Mouse (Mus musculus) kidney, postnatal 10 days (tissue): ENCODE data around the gene Tex45.

Experiments
- DNase-seq: peaks from one replicate; pipeline ENCODE4 v3.0.0; 2021; ENCODE audit warnings: mixed read lengths

The Tex45 gene

DNA sequence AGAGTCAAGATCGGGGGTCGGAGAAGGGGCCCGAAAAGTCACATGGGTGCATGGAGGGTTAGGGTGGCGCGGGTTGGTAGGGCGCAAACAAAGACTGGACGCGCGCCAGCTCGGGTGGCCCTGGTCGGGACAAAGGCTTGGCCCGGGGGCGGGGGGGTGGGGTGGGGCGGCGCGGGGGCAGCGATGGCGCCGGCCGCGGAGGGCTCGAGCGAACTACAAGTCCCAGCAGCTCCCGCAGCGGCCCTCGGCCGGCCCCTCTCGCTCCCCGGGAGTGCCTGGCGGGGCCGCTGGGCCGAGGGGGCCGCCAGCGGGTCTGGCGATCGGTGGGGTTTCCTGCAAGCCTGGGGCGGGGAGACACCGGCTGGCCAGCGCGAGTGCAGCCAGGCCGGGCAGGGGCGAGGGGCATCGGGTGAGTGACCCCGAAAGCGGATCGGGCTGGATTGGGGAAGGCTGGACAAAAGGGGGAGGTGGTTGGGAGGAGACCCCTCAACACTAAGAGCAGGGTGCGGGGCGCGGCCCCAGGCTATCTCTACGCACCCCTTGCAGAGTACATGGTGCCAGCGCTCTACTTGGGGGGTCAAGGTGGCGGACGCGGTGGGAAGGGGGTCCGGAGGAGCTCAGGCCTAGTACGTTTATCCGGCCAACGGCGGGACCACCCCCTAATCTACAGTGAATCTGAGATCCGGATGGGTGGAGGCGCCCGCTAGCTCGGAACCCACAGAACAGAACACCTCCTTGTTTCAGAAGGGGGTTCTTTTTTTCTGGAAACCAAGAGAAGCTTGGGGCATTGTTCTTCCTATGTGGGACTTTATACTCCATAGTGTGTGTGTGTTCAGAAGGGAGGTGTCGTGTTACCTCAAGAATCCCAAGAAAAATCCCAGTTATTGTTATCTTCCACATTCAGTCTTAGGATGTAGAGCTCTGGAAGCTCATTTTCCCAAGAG is 22.5 kb downstream of the Tex45 start, which contains the start of gene Zfp358:
TSS of gene Zfp358 (plus strand) at position 238 of the 944 bp plus-strand sequence.
- DNase-seq = peak; percentile 89

DNA sequence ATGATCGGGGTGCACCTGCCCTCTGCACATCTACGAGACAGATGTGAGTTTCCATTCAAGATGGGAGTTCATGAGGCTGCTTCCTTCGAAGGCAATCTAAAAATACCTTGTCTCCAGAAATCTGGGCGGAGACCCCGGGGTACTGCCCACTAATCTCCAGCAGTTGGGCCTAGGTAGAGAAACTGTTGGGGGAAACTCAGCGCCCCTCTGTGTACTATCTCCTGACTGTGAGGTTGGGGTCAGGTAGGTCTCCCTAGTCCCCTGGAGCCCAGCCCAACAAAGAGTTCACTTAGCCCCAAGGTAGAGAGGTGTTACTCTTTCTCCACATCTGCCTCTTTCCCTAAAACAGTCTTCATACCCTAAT is 23.2 kb downstream of the Tex45 start:
- DNase-seq = no peak

DNA sequence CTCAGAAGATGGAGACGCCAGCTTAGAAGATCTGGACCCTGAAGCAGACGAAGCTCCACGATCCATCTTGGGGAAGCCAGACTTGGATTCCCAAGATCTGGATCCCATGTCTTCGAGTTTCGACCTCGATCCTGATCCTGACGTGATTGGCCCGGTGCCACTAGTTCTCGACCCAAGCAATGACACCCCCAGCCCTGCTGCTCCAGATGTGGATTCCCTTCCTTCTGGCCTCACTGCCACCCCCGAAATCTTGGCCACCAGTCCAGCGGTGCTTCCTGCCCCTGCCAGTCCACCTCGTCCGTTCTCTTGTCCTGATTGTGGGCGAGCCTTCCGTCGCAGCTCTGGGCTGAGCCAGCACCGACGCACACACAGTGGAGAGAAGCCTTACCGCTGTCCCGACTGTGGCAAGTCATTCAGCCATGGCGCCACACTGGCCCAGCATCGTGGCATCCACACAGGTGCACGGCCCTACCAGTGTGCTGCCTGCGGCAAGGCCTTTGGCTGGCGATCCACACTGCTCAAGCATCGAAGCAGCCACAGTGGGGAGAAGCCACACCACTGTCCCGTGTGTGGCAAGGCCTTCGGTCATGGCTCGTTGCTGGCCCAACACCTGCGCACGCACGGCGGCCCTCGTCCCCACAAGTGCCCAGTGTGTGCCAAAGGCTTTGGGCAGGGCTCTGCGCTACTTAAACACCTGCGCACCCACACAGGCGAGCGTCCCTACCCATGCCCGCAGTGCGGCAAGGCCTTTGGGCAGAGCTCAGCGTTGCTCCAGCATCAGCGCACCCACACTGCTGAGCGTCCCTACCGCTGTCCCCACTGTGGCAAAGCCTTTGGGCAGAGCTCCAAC is 25.1 kb downstream of the Tex45 start:
- peak; percentile 21 for DNase-seq

DNA sequence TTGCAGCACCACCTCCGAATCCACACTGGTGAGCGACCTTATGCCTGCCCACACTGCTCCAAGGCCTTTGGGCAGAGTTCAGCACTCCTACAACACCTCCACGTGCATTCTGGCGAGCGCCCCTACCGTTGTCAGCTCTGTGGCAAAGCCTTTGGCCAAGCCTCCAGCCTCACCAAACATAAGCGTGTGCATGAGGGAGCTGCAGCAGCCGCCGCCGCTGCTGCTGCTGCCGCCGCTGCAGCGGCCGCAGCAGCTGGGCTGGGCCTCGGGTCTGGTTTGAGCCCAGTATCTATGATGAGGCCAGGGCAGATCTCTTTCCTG is 25.7 kb downstream of the Tex45 start:
- no peak for DNase-seq

DNA sequence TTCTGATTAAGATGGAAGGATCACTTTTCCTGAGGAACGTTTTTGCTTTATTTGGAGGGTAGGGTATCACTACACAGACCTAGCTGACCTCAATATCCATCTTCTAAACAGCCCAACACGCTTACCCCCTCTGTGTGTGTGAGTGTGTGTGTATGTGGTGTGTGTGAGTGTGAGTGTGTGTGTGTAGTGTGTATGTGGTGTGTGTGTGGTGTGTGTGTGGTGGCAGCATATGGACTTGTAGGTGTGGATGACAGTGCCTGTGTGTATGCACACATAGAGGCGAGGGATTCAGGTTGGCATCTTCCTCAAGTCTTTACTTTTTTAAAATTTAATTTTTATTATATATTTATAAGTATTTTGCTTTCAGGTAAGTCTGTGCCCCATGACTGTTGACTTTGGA is 27.9 kb downstream of the Tex45 start:
- DNase-seq = no peak

DNA sequence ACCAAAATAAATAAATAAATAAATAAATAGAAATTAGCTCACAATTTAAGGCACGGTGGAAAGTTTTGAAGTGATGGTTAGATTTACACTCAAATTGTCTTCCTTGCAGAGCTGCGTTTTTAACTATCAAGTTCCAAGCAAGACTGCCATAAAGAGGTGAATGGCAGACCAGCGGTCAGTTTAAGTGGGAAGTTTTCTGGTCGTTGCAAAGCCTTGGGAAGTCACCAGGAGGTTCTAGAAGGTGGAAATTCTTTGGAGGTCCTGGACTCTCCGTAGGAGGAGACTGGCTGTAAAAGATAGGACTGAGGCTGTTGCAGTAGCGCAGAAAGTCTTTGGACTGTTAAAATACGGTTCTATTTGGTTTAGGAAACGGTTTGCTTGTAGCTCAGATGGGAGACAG is 29.1 kb downstream of the Tex45 start:
- no peak for DNase-seq

DNA sequence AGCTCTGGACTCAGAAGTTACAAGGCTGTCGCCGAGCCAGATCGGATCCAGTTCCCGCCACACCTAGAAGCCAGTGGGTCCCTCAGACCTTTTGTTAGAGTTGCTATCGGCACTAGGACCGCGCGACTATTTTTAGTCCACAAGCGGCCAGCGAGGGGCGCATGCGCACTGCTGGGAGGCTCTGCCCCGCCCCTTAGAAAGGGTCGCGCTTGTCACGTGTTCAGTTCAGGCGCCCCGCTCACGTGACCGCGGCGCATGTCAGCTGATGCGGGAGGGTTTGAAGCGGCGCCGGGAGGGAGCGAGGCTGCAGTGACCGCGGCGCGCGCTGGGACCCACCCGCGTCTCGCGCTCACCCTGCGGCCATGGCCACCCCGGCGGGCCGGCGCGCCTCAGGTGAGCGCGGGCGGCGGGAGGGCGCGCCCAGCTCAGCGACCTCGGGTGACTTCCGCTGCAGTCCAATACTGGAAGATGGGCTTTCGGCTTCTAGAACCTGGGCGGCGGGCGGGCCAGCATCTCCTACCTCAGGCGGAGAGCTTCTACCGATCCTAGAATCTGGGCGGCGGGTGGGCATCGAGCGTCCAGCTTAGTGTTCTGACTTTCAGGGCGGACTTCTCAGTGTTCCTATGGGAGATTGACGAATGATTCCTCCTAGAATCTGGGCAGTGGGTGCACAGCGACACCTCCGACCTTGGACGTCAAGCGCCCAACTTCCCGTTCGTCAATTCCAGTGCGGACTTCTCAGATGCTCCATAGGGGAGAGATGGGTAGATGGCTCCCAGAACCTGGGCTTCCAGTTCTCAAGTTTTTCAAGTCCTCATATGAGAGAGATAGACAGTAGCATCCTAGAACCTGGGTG is 29.8 kb downstream of the Tex45 start, which contains the start of gene Mcoln1:
TSS of gene Mcoln1 (plus strand) at position 223 of the 856 bp plus-strand sequence.
- peak; percentile 99 for DNase-seq

DNA sequence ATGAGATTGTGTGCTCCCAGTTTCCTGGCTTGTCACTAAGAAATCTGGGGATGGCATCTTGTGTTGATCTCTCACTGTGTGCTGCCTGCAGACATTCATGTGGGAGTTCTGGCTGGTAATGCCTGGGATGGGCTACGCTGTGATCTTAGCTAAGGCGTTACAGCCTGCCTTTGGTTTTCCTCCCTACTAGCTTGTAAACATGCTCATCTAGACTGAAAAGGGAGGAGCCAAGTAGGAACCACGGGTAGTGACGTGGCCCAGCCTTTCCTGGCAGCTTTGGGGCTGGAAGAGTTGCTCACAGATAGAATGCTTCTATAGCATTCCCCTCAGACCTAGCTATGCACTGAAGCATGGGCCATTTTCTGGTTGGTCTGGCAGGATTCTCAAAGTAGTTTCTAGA is 31.6 kb downstream of the Tex45 start:
- no peak for DNase-seq

DNA sequence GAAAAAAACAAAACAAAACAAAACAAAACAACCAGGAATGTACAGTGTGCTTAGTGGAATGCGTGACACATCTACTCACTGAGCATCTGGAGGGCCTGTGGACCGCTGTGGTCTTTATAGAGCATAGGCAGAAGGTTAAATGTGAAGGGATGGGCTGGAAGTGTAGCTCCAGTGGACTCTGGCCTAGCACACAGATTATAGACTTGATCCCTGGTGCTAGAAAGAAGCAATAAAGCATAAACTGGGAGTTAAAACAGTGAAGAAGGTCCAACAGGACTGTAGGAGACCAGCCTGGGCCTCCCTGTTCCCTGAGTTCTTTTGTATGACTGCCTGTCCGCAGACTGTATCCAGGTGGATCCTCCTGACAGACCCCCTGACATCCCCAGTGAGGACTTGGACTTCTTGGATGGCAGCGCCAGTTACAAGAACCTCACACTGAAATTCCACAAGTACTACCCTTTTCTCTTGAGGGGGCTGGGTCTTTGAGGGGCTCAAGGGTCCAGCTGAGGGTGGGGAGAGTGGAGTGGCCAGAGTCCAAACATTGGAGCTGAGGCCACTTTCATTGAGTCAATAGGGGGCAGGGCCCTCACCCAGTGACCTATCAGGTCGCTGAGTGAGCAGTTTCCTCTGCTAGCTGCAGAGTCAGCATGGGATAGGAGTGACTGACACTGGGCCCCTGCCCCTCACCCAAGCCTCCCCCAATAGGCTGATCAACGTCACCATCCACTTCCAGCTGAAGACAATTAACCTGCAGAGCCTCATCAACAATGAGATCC is 37.5 kb downstream of the Tex45 start:
- no peak for DNase-seq

DNA sequence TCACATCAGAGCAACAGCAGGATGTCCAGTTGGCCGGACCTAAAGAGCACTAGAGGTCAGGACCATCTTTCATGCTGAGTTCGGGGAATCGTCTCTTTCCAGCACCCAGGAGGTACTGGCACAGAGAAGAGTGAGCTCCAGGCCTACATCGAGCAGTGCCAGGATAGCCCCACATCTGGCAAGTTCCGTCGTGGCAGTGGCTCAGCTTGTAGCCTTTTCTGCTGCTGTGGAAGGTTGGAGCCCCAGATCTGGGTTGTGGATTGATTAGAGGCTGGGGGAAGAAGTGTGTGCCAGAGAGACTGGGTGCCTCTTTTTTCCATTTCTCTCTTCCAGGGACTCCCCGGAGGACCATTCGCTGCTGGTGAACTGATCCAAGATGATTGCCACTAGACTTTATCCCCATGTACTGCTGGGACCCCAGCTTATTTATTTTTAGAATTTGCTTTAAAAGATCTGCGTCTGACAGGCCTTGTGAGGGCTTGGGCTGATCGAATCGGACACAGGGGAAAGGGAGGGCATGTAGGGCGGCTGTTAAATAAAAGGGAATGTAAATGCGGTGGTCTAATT is 44.1 kb downstream of the Tex45 start:
- peak; percentile 24 for DNase-seq

DNA sequence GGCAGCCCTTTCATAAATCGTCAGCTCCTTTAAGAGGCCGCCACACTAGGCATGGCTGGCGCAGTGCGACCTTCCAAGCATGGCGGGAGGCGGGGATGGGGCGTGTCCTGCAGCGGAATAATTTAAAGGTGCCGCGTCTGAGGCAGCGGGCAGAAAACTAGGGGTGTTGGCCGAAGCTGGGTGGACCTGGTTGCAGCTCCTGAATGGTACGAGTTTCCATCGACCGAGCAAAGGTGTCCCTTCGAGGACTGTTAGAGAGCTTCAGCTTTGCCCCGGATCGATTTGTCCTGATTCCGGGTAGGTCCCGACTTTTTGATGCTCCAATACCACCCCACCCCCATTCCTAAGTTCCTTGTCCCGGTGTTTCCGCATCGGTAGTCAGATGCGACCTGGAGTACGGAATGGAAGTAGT is 44.6 kb downstream of the Tex45 start, which contains the start of gene Pnpla6:
TSS of gene Pnpla6 (plus strand) at position 125 of the 412 bp plus-strand sequence.
- peak; percentile 94 for DNase-seq

DNA sequence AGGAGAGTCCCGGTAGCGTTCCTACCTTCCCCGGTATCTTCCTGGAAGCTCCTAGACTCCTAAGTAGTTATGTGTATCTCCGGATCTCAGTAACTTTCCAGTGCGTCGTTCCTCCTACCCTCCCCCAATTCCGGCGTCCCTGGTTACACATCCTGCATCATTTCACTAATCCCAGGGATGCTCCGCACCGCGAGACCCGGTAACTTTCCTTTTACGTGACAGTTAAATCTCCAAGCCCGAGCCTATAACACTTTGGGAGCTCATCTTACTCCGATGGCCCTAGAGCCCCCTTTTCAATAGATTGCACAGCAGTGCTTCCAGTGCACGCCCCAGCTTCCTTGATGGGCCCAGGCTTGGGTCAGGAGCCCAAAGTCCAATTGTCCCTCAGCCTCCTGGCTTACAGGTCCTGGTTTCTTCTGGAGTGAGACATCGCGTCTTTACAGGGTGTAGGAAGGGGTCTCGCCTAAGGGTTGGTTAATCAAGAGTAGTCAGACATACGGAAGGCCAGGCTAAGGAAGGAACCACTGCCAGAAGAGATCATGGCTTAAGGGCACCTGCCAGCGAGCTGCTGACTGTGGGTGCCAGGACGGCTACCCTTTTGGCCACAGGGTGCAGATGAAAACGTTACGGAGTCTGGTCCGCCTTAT is 45.2 kb downstream of the Tex45 start:
- peak; percentile 76 for DNase-seq

DNA sequence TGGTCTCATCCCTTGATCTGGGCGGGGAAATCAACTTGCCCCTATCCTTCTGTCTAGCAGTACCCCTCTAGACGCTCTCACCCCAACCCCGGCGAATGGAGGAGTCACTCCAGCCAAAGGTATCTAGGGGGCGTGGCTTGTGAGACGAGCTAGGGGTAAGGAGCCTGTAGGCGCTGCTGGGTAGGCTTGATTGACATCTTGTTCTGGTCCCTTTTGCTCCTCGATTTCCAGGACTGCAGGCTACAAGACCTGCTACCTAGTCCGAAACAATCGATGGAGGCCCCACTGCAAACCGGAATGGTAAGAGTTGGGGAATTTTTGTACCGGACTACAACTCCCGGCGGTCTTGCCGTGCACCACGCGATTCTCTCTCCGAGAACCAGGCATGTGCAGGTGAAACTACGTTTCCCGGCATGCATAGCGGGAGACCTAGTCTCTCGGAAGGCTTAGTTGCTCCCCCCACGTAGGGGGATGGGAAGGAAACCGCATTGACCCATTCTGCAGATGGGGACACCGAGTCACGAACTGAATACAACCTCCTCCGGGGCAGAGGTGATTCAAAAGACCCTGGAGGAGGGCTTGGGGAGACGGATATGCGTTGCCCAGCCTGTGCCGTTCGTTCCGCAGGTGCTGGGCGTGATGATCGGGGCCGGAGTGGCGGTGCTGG is 45.9 kb downstream of the Tex45 start:
- peak; percentile 96 for DNase-seq

DNA sequence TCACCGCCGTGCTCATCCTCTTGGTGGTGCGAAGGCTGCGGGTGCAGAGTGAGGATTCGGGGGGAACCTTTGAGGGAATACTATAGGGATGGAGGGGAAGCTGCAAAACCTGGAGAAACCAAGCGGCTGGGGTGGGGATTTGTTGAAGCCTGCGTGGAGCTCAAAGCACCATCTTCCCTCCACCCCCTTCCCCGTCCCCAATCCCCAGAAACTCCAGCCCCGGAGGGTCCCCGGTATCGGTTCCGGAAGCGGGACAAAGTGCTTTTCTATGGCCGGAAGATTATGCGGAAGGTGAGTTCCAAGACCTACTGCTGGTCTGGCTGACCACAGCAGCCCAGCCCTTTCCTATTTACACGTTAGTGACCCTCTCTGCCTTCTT is 46.4 kb downstream of the Tex45 start:
- DNase-seq = peak; percentile 58

DNA sequence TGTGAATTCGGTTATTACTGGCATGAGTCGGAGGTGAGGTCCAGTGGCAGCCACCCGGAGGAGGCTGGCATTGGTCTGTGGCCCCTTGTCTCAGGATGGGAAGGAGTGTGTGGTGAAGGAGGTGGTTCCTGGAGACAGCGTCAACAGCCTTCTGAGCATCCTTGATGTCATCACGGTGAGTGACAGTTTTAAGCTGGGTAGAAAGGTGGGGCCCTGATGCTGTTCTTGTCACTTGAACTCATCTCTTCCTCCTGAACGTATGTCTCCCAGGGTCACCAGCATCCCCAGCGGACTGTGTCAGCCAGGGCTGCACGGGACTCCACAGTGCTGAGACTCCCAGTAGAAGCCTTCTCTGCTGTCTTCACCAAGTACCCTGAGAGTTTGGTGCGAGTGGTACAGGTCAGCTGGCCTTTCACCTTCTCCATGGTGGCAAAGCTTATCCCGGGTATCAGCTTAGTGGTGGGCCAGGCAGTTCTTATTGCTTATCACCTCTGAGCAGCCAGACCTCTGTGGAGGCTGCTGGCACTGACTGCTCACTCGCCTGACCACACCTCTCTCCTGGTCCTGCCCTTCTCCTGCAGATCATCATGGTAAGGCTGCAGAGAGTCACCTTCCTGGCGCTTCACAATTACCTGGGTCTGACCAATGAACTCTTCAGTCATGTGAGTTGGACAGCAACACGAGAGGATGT is 51.5 kb downstream of the Tex45 start:
- no peak for DNase-seq

DNA sequence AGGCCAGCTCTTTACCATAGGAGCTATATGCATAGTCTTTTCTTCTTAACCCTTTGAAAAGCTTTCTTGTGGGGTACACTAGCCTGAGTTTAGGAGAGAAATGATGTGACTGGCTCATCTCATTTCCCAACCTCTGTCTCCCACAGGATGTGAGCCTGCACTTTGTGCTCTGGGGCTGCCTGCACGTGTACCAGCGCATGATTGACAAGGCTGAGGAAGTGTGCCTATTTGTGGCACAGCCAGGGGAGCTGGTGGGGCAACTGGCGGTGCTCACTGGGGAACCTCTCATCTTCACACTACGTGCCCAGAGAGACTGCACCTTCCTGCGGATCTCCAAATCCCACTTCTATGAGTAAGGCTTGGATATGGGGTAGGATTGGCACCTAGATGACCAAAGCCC is 60.2 kb downstream of the Tex45 start:
- DNase-seq = no peak

DNA sequence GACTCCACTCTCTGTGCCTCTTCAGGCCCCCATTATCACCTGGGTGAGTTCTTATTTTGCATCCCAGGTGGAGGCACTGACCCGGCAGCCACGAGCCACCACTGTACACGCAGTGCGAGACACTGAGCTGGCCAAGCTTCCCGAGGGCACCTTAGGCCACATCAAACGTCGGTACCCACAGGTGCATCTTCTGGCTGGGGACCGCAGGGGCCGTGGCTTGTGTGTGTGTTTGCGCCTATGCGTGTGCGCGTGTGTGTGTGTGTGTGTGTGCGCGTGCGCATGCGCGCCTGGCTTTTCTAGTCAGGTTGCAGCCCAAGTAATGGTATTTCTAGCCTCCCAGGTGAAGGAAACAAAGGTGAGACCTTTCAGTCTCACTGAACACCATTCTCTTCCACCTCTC is 61.3 kb downstream of the Tex45 start:
- DNase-seq = no peak

DNA sequence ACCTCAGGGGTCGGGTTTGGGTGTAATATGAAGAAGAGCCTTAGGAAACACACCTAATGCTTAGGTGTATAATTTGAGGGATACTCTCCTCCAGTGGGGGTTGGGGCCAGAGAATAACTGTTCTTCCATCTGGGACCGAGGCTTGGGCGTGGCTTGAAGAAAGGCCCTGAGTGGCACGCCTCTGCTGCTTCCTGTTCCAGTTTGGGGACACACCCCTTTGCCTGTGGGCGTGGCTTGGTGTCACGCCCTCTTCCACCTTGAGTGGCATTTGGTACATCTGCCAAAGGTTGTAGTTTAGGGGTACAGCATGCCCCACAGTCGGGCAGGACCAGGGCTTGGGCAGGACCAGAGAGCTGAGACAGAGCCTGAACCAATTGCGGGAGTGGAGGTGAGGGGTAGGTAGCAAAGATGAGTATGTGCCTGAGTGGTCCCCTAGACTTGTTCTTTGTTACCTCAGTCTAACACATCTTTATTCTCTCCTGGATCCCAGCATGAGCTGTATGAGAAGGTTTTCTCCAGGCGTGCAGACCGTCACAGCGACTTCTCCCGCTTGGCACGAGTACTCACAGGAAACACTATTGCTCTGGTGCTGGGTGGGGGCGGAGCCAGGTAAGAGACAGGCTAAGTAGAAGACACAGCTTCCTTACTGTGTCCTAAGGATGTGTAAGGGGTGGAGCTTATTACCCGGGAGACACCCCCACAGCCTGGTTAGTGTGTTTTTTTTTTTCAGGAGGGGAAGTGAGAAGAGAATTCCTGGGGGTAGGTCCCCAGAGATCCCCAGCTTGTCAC is 65.6 kb downstream of the Tex45 start:
- DNase-seq = peak; percentile 13
